Mouse (Mus musculus) spleen, adult 2 months (tissue): ENCODE measurements around the gene Krtap19-1.
A peak's percentile ranks its signal among the peaks of the same experiment; 100 is the strongest.

ENCODE experiments used
- CTCF ChIP-seq: fragments of 200-500 bp; IDR thresholded peaks from 2 replicates; pipeline ENCODE4 v1.5.1; 2011; ENCODE audit warnings: mild to moderate bottlenecking, inconsistent platforms; ENCODE audit not compliant: insufficient read depth, insufficient read length, insufficient replicate concordance; ENCODE audit errors: extremely low read depth
- POLR2A ChIP-seq: fragments of 200-500 bp; IDR thresholded peaks from 2 replicates; pipeline ENCODE4 v1.6.1; 2011; ENCODE audit warnings: low read depth, low read length, inconsistent platforms

DNA sequence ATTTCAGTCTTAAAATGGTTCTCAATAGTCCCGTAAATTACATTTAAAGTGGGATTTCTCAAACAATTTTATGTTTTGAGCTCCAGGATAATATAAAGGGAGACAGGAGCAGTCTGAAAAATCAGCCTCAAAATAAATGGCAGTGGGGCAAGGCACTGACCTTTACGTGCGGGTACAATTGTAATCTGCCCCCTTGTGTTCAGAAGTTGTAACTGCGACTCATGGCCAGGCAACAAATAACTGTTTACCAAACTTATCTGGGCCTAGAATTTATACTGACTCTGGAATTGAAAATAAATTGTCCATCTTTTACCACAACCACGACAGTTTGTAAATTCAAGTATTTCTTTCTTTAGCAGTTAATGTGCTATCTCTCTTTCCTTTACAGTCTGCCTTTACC lies 17.8 kb downstream of the Krtap19-1 start:
- TF ChIP-seq CTCF (0 out of 2 replicates have a peak, but pooled peaks have one; percentile 3), POLR2A (no peak)
